Mouse (Mus musculus): ENCODE results near the gene Irak2.

DNA sequence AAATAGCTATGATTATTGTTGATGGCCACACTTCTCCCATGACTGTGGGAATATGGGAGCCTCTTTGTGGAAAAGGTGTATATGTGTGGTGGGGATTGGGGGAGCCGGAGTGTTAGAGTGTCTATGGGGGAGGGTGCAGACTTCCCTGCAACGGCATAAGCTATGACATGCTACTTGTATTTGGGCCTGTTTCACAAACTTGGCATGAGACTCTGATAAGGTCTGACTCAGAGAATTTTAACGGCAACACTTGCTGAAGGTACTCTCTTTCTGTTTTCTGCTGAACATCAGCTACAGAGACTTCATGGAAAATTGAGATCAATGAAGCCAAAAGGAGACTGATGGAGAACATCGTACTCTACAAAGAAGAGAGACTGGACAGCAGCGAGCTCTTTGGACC lies 55.1 kb downstream of the Irak2 start:
- no peak for TF ChIP-seq GATA1 (IDR thresholded peaks at IDR 0.05; ENCODE audit: borderline replicate concordance, low read length)
- TF ChIP-seq FLI1 (IDR thresholded peaks at IDR 0.05; ENCODE audit: low read length): no peak

Data from megakaryocyte, embryonic 14.5 days (primary cell).